Mouse (Mus musculus): ENCODE results near the gene Mgrn1. TPM values are rescaled to one million over a fixed set of nuclear protein-coding genes. Genes with fewer than 3 reads are reported as not detected.

Gene Mgrn1
- polyA plus RNA-seq, 1 experiment from 2014 or later, result 66.2 TPM

- Histone ChIP-seq H3K4me3 (peak overlapping the region; percentile 96), H3K27ac (peak overlapping the region; percentile 96), H3K4me1 (peaks cover 49% of the 10 kb centered on the region), H3K27me3 (ENCODE audit: poor library complexity, severe bottlenecking) (no peaks in the 10 kb centered on the region), H3K9me3 (no peaks in the 10 kb centered on the region), H3K36me3 (replicated peaks) (0 out of 2 replicates have a peak, but pooled peaks cover 4% of the 10 kb centered on the region)
- 82% methylated on average over 10 of the region's 10 CpGs for WGBS
- no peak for DNase-seq (ENCODE audit: extremely low spot score, low spot score)
Measured at GRCm38 (mm10) chr16:4881400-4882351, 4.4 kb upstream of the Mgrn1 start.

GRCm38 (mm10) chr16:4884930-4885329, 1.1 kb upstream of the Mgrn1 start:
- H3K4me1 ChIP-seq, result peaks cover 46% of the 10 kb centered on the region
- no peaks in the 10 kb centered on the region for H3K9me3 ChIP-seq
- peak overlapping the region; percentile 94 for H3K27ac ChIP-seq
- H3K36me3 ChIP-seq (replicated peaks), result no peaks in the 10 kb centered on the region
- no peaks in the 10 kb centered on the region for H3K27me3 ChIP-seq (ENCODE audit: poor library complexity, severe bottlenecking)
- 90% methylated on average over 10 of the region's 10 CpGs for WGBS
- DNase-seq (ENCODE audit: extremely low spot score, low spot score), result no peak
- peak overlapping the region; percentile 75; the same call in 1 of the 2 replicates for H3K4me3 ChIP-seq

- 1% methylated on average over 8 of the region's 8 CpGs for WGBS
- peak overlapping the region; percentile 94 for H3K27ac ChIP-seq
- no peak for DNase-seq (ENCODE audit: extremely low spot score, low spot score)
Measured at GRCm38 (mm10) chr16:4886690-4887020, 606 bp downstream of the Mgrn1 start.

DNA sequence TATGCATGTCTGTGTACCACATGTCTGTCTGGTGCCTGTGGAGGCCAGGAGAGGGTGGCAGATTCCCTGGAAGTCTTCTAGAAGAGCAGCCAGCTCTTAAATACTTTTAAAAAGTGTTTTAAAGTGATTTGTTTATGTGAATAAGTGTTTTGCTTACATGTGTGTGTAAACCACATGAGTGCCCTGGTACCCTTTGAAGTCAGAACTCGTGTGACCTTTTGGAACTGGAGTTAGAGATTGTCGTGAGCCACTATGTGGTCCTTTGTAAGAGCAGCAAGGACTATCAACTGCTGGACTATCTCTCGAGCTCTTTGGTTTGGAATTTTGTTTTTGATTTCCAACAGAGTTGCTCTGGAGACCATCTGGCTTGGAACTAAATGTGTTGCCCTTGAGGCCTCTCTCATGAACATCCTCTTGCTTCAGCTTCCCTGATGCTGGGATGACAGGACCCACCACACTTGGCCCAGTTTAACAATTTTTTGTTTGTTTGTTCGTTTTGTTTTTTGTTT, 4.2 kb downstream of the Mgrn1 start:
- Histone ChIP-seq H3K4me1 (peaks cover 27% of the 10 kb centered on the region), H3K27me3 (ENCODE audit: poor library complexity, severe bottlenecking) (no peaks in the 10 kb centered on the region), H3K9me3 (no peaks in the 10 kb centered on the region), H3K4me3 (no peak overlapping the region), H3K27ac (no peak overlapping the region), H3K36me3 (replicated peaks) (peaks cover 5% of the 10 kb centered on the region; the same call in 1 of the 2 replicates)
- no peak for DNase-seq (ENCODE audit: extremely low spot score, low spot score)
- 79% methylated on average over 4 of the region's 4 CpGs for WGBS

More at GRCm38 (mm10) chr16:4886690-4887020, 606 bp downstream of the Mgrn1 start:
- H3K27me3 ChIP-seq (ENCODE audit: poor library complexity, severe bottlenecking), result no peaks in the 10 kb centered on the region
- H3K4me1 ChIP-seq, result peaks cover 35% of the 10 kb centered on the region
- peak overlapping the region; percentile 75 for H3K4me3 ChIP-seq
- H3K9me3 ChIP-seq, result no peaks in the 10 kb centered on the region
- 0 out of 2 replicates have a peak, but pooled peaks cover 2% of the 10 kb centered on the region for H3K36me3 ChIP-seq (replicated peaks)

DNA sequence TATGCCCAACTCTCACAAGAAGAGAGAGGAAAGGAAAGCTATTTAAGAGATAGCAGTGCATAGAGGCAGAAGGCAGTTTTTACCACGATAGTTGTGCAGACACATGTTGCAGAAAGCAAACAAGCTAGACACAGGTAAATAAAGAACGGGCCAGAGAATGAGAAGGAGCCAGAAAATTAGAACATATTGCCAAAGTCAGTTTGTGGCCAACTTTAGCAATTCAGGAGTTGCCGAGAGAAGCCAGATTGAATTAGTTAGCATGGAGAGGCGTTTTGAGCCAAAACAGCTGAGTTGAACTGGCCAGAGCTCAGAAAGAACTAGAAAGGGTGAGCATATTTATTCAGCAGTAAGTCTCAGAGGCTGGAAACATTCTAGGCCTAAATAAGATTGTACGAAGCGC, 6.1 kb downstream of the Mgrn1 start:
- Histone ChIP-seq H3K27ac (no peak overlapping the region), H3K27me3 (ENCODE audit: poor library complexity, severe bottlenecking) (no peaks in the 10 kb centered on the region), H3K4me1 (peaks cover 21% of the 10 kb centered on the region), H3K4me3 (no peak overlapping the region), H3K9me3 (no peaks in the 10 kb centered on the region), H3K36me3 (replicated peaks) (peaks cover 5% of the 10 kb centered on the region; the same call in 1 of the 2 replicates)
- DNase-seq (ENCODE audit: extremely low spot score, low spot score), result no peak
- WGBS, result 91% methylated on average over 6 of the region's 6 CpGs

- H3K36me3 ChIP-seq (replicated peaks), result peaks cover 8% of the 10 kb centered on the region; the same call in 1 of the 2 replicates
- no peaks in the 10 kb centered on the region for H3K27me3 ChIP-seq (ENCODE audit: poor library complexity, severe bottlenecking)
- H3K4me1 ChIP-seq, result peaks cover 12% of the 10 kb centered on the region
- H3K9me3 ChIP-seq, result no peaks in the 10 kb centered on the region
- DNase-seq (ENCODE audit: extremely low spot score, low spot score), result no peak
- H3K4me3 ChIP-seq, result no peak overlapping the region
- 92% methylated on average over 7 of the region's 7 CpGs for WGBS
- H3K27ac ChIP-seq, result no peak overlapping the region
Measured at GRCm38 (mm10) chr16:4894201-4894908, 8.3 kb downstream of the Mgrn1 start.

- 85% methylated on average over 5 of the region's 5 CpGs for WGBS
- Histone ChIP-seq H3K9me3 (no peaks in the 10 kb centered on the region), H3K27me3 (ENCODE audit: poor library complexity, severe bottlenecking) (no peaks in the 10 kb centered on the region), H3K4me1 (peaks cover 18% of the 10 kb centered on the region), H3K4me3 (no peak overlapping the region), H3K27ac (no peak overlapping the region), H3K36me3 (replicated peaks) (peaks cover 6% of the 10 kb centered on the region; the same call in 1 of the 2 replicates)
- no peak for DNase-seq (ENCODE audit: extremely low spot score, low spot score)
Measured at GRCm38 (mm10) chr16:4896249-4897027, 10.4 kb downstream of the Mgrn1 start.

DNA sequence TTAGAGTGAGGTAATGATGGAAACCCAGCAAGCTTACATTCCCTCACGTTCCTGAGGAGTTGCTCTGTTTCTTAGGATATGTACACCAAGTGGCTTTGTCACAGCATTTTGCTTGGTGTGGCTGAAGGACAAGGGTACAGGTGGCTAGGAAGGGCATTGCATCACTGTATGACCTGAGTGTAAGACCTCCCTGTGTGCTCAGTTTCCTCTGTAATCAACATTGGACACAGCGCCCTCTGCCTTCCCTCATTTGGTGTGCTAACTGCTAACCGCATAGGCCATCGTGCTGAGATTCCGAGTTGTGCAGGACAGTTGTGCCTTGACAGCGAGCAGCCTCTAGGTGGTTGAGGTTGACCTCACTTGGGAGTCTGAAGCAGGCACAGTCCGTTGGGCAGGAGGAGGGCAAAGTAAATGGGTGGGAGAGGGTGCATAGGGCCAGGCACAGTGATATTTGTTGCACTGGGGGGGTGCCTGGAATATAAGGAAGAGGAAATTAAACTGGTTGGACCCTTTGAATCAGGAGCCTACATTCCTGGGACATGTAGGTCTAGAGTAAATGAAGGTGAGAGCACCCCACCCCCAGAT, 11.2 kb downstream of the Mgrn1 start:
- Histone ChIP-seq H3K36me3 (replicated peaks) (peaks cover 6% of the 10 kb centered on the region; the same call in 1 of the 2 replicates), H3K27me3 (ENCODE audit: poor library complexity, severe bottlenecking) (no peaks in the 10 kb centered on the region), H3K27ac (no peak overlapping the region), H3K4me3 (no peak overlapping the region), H3K4me1 (peaks cover 19% of the 10 kb centered on the region), H3K9me3 (no peaks in the 10 kb centered on the region)
- 42% methylated on average over 7 of the region's 7 CpGs for WGBS
- DNase-seq (ENCODE audit: extremely low spot score, low spot score), result no peak

DNA sequence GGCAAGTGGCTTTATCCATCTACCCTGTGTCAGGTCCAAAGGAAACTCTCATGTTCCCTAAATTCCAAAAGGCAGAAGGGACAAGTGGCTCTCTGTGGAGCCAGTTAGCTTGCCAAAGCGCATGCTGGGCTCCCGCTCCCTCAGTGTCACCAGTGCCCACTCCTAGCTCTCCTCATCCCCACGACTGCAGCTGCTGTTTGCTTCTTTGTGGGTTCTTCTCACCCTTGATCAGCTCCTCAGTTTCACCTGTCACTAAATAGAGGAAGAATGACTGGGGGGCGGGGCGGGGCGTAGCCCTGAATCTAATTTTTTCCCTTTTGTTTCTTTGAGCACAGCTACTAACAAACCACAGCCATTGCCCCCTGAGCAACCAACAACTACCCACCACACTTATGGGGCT, 12.8 kb downstream of the Mgrn1 start:
- Histone ChIP-seq H3K4me3 (no peak overlapping the region), H3K9me3 (no peaks in the 10 kb centered on the region), H3K36me3 (replicated peaks) (0 out of 2 replicates have a peak, but pooled peaks cover 3% of the 10 kb centered on the region), H3K27me3 (ENCODE audit: poor library complexity, severe bottlenecking) (no peaks in the 10 kb centered on the region), H3K4me1 (peaks cover 19% of the 10 kb centered on the region), H3K27ac (no peak overlapping the region)
- 81% methylated on average over 6 of the region's 6 CpGs for WGBS
- no peak for DNase-seq (ENCODE audit: extremely low spot score, low spot score)

DNA sequence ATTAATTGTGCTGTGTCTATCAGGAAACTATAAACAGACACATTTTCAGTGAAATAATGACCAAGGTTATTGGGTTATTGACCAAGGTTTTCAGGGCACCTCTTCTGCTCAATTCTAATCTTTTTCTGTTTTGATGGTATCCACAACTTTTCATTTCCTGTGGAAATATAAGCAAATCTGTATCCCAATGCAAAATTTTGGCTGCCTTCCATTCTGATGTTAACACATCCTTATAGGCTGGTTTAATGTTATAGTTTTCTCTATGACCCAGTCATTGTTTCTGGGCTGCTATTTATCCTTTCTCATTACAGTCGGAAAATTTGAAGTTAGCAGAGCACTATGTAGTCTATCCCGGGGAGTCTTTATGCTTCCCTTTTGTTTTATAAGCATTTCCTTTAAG, 13.7 kb downstream of the Mgrn1 start:
- no peak for DNase-seq (ENCODE audit: extremely low spot score, low spot score)
- Histone ChIP-seq H3K4me1 (peaks cover 19% of the 10 kb centered on the region), H3K4me3 (no peak overlapping the region), H3K36me3 (replicated peaks) (0 out of 2 replicates have a peak, but pooled peaks cover 3% of the 10 kb centered on the region), H3K27me3 (ENCODE audit: poor library complexity, severe bottlenecking) (no peaks in the 10 kb centered on the region), H3K27ac (no peak overlapping the region), H3K9me3 (no peaks in the 10 kb centered on the region)
- WGBS, result 93% methylated on average over 2 of the region's 2 CpGs

- Histone ChIP-seq H3K27ac (no peak overlapping the region), H3K4me1 (peaks cover 19% of the 10 kb centered on the region), H3K27me3 (ENCODE audit: poor library complexity, severe bottlenecking) (no peaks in the 10 kb centered on the region), H3K9me3 (no peaks in the 10 kb centered on the region), H3K36me3 (replicated peaks) (0 out of 2 replicates have a peak, but pooled peaks cover 3% of the 10 kb centered on the region), H3K4me3 (no peak overlapping the region)
- no peak for DNase-seq (ENCODE audit: extremely low spot score, low spot score)
- WGBS, result 68% methylated on average over 7 of the region's 7 CpGs
Measured at GRCm38 (mm10) chr16:4901167-4901566, 15.1 kb downstream of the Mgrn1 start.

DNA sequence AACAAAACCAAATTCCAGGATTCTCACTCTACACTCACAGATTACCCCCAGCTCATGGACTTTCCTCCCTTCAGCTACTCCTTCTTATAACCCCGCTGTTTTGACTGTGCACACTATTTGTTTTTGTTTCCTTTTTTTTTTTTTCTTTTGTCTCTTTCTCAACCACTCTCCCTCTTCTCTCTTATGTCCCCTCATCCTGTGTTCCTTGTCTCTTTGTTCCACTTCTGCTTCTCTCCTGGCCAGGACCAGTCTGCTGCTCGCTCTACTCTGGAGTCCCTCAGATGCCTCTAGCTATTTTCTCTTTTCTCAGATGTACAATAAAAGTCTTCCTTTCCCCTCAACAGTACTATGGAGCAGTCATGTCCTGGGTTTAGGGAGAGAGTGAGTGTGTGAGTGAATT, 16.3 kb downstream of the Mgrn1 start:
- Histone ChIP-seq H3K27me3 (ENCODE audit: poor library complexity, severe bottlenecking) (no peaks in the 10 kb centered on the region), H3K9me3 (no peaks in the 10 kb centered on the region), H3K27ac (no peak overlapping the region), H3K4me3 (no peak overlapping the region), H3K36me3 (replicated peaks) (peaks cover 5% of the 10 kb centered on the region), H3K4me1 (peaks cover 11% of the 10 kb centered on the region)
- no peak for DNase-seq (ENCODE audit: extremely low spot score, low spot score)
- WGBS, result 90% methylated on average over 2 of the region's 2 CpGs

Measured in forebrain, embryonic 10.5 days (tissue).